Mouse (Mus musculus) midbrain, embryonic 14.5 days (tissue): Measurements from ENCODE around the gene Fhad1. TPM values are rescaled to one million over a fixed set of nuclear protein-coding genes. Genes with fewer than 3 reads are reported as not detected.

Source experiments
- ATAC-seq: fragments of 200-750 bp; cut with Nextera tagmentation; 2 replicates; pipeline ENCODE4 v1.8.0; 2017; ENCODE audit warnings: moderate number of reproducible peaks, moderate library complexity; ENCODE audit not compliant: low FRiP score, low TSS enrichment
- DNase-seq: peaks from one replicate; pipeline ENCODE4 v3.0.0-alpha.2; 2015
- H3K27ac ChIP-seq: fragments of 300-500 bp; sonication (generic); replicated peaks from 2 replicates; pipeline ENCODE4 v1.5.1; 2014; ENCODE audit warnings: mild to moderate bottlenecking, low read depth, low read length, moderate library complexity
- H3K27me3 ChIP-seq: fragments of 300-500 bp; sonication (generic); 2 replicates; pipeline ENCODE4 v1.6.1; 2014; ENCODE audit warnings: low read length, control low read depth, mixed read lengths; ENCODE audit not compliant: control insufficient read depth, insufficient read depth
- H3K36me3 ChIP-seq: fragments of 300-500 bp; sonication (generic); 2 replicates; pipeline ENCODE4 v1.6.1; 2014; ENCODE audit warnings: low read length, control low read depth; ENCODE audit not compliant: control insufficient read depth, insufficient read depth
- H3K4me1 ChIP-seq: fragments of 300-500 bp; sonication (generic); 2 replicates; pipeline ENCODE4 v1.6.1; 2014; ENCODE audit warnings: mild to moderate bottlenecking, antibody characterized with exemption, low read length, control low read depth; ENCODE audit not compliant: control insufficient read depth, insufficient read depth
- H3K4me2 ChIP-seq: fragments of 300-500 bp; sonication (generic); 2 replicates; pipeline ENCODE4 v1.6.1; 2014; ENCODE audit warnings: mild to moderate bottlenecking, low read length, moderate library complexity
- H3K4me3 ChIP-seq: fragments of 300-500 bp; sonication (generic); replicated peaks from 2 replicates; pipeline ENCODE4 v1.5.1; 2014; ENCODE audit warnings: low read depth, low read length
- H3K9ac ChIP-seq: fragments of 300-500 bp; sonication (generic); replicated peaks from 2 replicates; pipeline ENCODE4 v1.6.1; 2014; ENCODE audit warnings: mild to moderate bottlenecking, low read length, moderate library complexity
- H3K9me3 ChIP-seq: fragments of 300-500 bp; sonication (generic); 2 replicates; pipeline ENCODE4 v1.6.1; 2016; ENCODE audit warnings: low read length, control low read depth, mixed read lengths; ENCODE audit not compliant: control insufficient read depth
- WGBS: fragments of 180-500 bp; shearing (Covaris S2); extraction: QIAGEN DNeasy Blood & Tissue Kit; methylation state at CpG from one replicate; pipeline ENCODE4 v1.1.7; 2014; 5-methylcytosine and 5-hydroxymethylcytosine counted together
- polyA plus RNA-seq: library from polyadenylated mRNA; unstranded; fragments of >200 nt; fragmentation: Nextera tagmentation; extraction: Ambion mirVana; gene quantifications from 2 replicates; pipeline ENCODE4 v1.2.1, GENCODE M21; 2014

Gene Fhad1
- polyA plus RNA-seq, 1 experiment from 2014 or later, result 2.4 TPM

DNA sequence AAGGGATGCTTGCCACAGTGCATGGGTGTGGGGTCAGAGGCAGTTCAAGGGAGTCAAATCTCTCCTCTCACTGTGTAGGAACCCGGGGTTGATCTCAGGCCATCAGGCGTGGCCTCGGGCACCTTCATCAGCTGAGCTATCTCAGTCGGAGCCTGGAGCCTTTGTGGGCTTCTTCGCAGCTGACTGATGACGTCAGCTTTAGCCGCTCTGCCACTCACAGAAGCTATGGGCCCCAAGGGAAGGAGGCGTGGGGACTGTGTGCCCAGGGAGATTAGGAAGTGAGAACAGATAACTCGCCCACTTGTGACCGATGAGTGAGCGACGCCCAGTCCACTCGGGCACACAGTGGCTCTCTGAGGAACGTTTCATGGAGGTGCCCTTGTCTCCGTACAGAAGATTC is 2.8 kb upstream of the Fhad1 start:
- no peak for ATAC-seq
- 62% methylated on average over 15 of the region's 15 CpGs for WGBS

DNA sequence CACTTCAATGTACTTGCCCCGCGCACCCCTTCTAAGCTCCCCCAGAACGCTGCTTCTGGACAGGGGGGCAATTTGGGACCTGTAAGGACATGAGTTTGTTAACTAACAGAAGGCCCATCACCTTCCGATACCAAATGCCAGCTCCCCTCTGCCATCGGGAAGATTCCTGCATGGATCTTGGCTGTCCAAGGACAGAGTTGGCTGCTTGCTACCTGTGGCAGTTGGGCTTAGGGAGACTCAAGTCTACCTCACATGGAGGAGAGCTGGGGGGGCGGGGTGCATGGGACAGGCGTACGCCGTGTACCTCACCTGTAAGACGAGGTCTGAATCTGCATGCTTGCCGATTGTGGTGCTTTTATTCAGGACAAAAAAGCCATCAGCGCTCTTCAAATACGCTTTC is 3.6 kb downstream of the Fhad1 start:
- no peak overlapping the region for H3K27ac ChIP-seq
- no peaks in the 10 kb centered on the region for H3K9me3 ChIP-seq
- DNase-seq (no peak), ATAC-seq (no peak)
- no peaks in the 10 kb centered on the region for H3K36me3 ChIP-seq
- H3K4me3 ChIP-seq, result no peak overlapping the region
- H3K4me2 ChIP-seq, result no peak overlapping the region
- H3K4me1 ChIP-seq, result peaks cover 5% of the 10 kb centered on the region
- WGBS, result 91% methylated on average over 13 of the region's 13 CpGs
- H3K9ac ChIP-seq, result no peak overlapping the region
- no peaks in the 10 kb centered on the region for H3K27me3 ChIP-seq

More for the DNA sequence above, 2.8 kb upstream of the Fhad1 start:
- Histone ChIP-seq H3K4me3 (no peak overlapping the region), H3K27ac (no peak overlapping the region), H3K9ac (no peak overlapping the region), H3K9me3 (no peaks in the 10 kb centered on the region), H3K36me3 (no peaks in the 10 kb centered on the region), H3K4me2 (no peak overlapping the region), H3K4me1 (peaks cover 5% of the 10 kb centered on the region), H3K27me3 (no peaks in the 10 kb centered on the region)
- no peak for DNase-seq

DNA sequence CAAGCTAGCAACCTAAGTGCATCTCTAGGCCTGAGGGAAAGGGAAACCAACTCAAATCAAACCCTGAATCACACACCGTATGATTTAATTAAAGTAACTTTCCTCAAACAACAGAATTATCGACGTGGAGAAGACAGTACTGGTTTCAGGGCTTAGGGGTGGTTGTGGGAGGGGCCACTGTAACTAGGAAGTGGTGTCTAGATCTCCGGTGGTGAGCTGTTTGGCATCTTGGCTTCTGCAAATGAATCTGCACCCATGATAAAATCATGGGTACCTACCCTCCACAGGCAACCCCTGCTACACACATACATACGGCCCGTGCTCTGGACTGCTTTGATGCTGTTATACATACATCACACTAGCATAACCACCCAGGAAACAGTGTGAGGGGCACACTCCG is 4.4 kb downstream of the Fhad1 start:
- DNase-seq, result no peak
- no peaks in the 10 kb centered on the region for H3K27me3 ChIP-seq
- H3K9ac ChIP-seq, result no peak overlapping the region
- H3K9me3 ChIP-seq, result no peaks in the 10 kb centered on the region
- no peak overlapping the region for H3K4me2 ChIP-seq
- H3K4me3 ChIP-seq, result no peak overlapping the region
- ATAC-seq, result no peak
- H3K36me3 ChIP-seq, result no peaks in the 10 kb centered on the region
- H3K27ac ChIP-seq, result no peak overlapping the region
- peaks cover 2% of the 10 kb centered on the region for H3K4me1 ChIP-seq
- 84% methylated on average over 7 of the region's 7 CpGs for WGBS

DNA sequence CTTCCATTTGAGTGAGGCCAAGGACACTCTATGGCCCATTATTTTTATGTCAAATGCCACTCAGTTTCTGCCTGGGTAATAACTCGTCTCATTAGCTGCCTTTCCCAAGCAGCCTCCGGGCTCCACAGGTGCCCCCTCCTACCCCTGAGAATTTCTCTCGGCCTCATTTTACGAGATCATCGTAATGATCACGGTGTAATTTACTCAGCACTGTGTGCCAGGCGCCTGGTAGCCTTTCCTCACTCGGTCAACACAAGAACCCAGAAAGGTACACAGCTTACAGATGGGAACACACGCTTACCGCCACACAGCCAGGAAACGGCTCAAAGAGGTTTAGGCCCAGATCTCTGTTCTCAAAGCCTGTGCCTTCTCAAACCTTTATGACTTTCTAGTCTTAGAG is 6.7 kb downstream of the Fhad1 start:
- Histone ChIP-seq H3K9ac (no peak overlapping the region), H3K9me3 (no peaks in the 10 kb centered on the region), H3K4me2 (no peak overlapping the region), H3K27me3 (no peaks in the 10 kb centered on the region), H3K36me3 (no peaks in the 10 kb centered on the region), H3K4me1 (no peaks in the 10 kb centered on the region), H3K27ac (no peak overlapping the region), H3K4me3 (no peak overlapping the region)
- 80% methylated on average over 11 of the region's 11 CpGs for WGBS
- ATAC-seq (no peak), DNase-seq (no peak)

DNA sequence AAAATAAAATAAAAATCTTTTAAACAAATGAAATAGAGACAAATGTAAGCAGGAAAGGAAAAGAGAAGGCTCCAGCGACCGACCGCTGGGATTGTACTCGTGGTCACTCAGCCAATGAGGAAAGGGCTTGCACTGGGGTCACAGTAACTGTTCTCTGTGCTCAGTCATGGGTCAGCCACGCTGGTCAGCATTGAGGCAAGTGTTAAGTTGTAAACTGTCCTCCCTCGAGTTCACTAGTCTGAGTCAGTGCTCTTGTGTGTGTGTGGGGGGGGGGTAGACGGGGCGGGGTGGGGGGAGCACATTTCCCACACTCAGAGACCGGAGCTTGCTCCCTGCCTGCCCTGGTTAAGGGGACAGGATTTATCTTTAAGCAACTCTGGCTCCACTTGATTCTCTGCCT is 14.3 kb downstream of the Fhad1 start:
- no peak overlapping the region for H3K4me3 ChIP-seq
- no peak overlapping the region for H3K4me2 ChIP-seq
- 66% methylated on average over 9 of the region's 9 CpGs for WGBS
- H3K27ac ChIP-seq, result no peak overlapping the region
- H3K9me3 ChIP-seq, result no peaks in the 10 kb centered on the region
- ATAC-seq (no peak), DNase-seq (no peak)
- 0 out of 2 replicates have a peak, but pooled peaks cover 5% of the 10 kb centered on the region for H3K4me1 ChIP-seq
- no peaks in the 10 kb centered on the region for H3K36me3 ChIP-seq
- H3K9ac ChIP-seq, result no peak overlapping the region
- no peaks in the 10 kb centered on the region for H3K27me3 ChIP-seq

DNA sequence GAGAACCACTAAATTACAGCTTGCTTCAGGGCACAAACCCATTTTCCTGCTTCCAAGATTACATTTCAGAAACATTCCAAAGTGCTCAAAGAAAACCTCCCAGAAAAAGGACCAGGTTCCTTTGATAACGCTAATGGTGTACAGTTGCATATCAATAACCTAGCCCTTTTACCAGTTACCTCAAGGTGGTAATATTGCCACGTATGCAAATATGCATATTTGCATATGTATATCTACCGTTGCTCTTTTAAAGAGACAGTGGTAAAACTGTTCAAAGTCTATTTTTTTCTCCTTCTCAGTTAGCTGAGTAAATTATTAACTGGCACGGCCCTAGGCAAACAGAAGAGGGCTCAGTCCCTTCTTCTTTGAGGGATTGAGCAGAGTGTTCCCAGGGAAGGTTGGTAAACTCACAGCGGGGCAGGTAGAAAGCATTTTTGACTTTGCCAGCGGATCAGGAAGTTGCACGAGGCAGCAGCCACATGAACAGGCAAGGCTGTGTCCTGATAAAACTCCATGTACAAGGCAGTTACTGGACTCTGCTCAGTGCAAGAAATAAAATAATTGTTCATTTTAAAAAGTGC is 15.3 kb downstream of the Fhad1 start:
- H3K9me3 ChIP-seq, result no peaks in the 10 kb centered on the region
- H3K4me2 ChIP-seq, result no peak overlapping the region
- H3K36me3 ChIP-seq, result no peaks in the 10 kb centered on the region
- no peak overlapping the region for H3K4me3 ChIP-seq
- WGBS, result 64% methylated on average over 7 of the region's 7 CpGs
- no peak overlapping the region for H3K27ac ChIP-seq
- H3K27me3 ChIP-seq, result no peaks in the 10 kb centered on the region
- H3K9ac ChIP-seq, result no peak overlapping the region
- ATAC-seq (no peak), DNase-seq (no peak)
- H3K4me1 ChIP-seq, result 0 out of 2 replicates have a peak, but pooled peaks cover 5% of the 10 kb centered on the region

DNA sequence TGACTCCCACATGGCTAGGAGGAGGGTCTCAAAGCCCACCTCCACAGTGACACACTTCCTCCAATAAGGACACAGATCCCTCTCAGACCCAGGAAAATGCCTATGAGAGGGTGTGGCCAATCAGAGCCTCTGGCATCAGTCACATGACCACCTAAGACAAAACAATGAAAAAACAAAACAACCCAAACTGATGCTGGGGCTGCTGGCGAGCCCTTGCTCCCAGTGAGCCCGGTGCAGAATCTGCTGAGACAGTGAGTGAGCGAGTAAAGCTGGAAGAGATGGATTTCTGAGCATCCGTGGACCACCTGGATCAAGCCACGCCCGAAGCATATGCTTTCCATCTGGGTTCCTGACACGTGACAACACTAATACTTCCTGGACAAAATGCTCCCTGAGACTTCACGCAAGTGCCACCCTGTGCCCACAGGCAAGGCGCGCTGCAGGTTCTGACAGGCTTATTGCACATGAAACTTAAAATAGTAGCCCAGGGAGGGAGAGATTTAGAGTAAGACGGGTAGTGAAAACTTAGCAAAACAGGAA is 16.5 kb downstream of the Fhad1 start:
- ATAC-seq, result peak; percentile 74; the same call in 1 of the 2 replicates
- H3K4me3 ChIP-seq, result peak overlapping the region; percentile 34
- no peaks in the 10 kb centered on the region for H3K36me3 ChIP-seq
- H3K4me2 ChIP-seq, result peak overlapping the region; percentile 57
- H3K4me1 ChIP-seq, result 0 out of 2 replicates have a peak, but pooled peaks cover 5% of the 10 kb centered on the region
- H3K9me3 ChIP-seq, result no peaks in the 10 kb centered on the region
- H3K9ac ChIP-seq, result 0 out of 2 replicates have a peak overlapping the region, but pooled peaks have one; percentile 20
- peak overlapping the region; percentile 41; the same call in 1 of the 2 replicates for H3K27ac ChIP-seq
- no peaks in the 10 kb centered on the region for H3K27me3 ChIP-seq
- WGBS, result 19% methylated on average over 11 of the region's 11 CpGs
- DNase-seq, result peak; percentile 72

DNA sequence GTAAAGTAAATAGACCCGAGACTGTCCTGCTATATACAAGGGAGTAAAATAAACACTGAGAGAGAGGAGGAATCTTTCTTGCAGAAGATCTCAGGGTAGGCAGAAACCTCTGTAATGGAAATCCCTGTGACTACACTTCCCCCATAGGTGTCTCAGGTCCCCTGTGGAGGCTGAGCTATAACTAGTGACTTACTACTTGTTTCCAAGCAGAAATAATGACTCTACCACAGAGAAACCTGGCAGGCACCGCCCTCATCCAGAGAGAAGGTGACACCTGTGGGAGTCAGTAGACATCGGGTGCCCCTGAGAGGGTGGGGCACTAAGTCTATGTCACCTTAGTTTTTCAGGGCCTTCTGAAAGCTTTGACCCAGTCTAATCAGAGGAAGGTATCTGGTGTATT is 18.0 kb downstream of the Fhad1 start:
- DNase-seq (no peak), ATAC-seq (no peak)
- Histone ChIP-seq H3K27me3 (no peaks in the 10 kb centered on the region), H3K9ac (no peak overlapping the region), H3K9me3 (no peaks in the 10 kb centered on the region), H3K27ac (no peak overlapping the region), H3K4me2 (no peak overlapping the region), H3K4me1 (0 out of 2 replicates have a peak, but pooled peaks cover 5% of the 10 kb centered on the region), H3K36me3 (no peaks in the 10 kb centered on the region), H3K4me3 (no peak overlapping the region)
- 85% methylated on average over 3 of the region's 3 CpGs for WGBS

DNA sequence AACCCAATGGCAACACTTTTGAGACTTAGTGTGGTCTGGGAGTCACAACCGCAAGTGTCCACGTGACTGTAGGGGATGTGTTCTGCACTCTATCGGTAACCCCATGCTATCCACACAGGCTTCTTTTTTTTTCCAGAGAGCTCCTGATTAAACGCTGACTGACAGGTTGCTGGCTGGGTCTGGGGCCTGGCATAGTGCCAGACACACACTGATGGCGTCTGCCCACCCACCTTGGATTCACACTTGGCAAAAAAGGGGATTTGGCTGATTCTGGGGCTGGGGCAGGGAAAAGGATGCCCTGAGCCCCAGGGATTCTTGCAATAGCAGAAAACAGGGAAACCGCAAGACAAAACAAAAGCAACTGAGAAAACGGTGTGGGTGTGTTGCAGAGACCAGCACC is 18.8 kb downstream of the Fhad1 start:
- DNase-seq, result peak; percentile 50
- Histone ChIP-seq H3K27me3 (no peaks in the 10 kb centered on the region), H3K36me3 (no peaks in the 10 kb centered on the region), H3K9me3 (no peaks in the 10 kb centered on the region), H3K27ac (no peak overlapping the region), H3K9ac (no peak overlapping the region), H3K4me3 (no peak overlapping the region), H3K4me1 (0 out of 2 replicates have a peak, but pooled peaks cover 5% of the 10 kb centered on the region), H3K4me2 (no peak overlapping the region)
- 50% methylated on average over 7 of the region's 7 CpGs for WGBS
- no peak for ATAC-seq
